18 mouse cellular contexts compared by ENCODE assay signal in the genomic region with DNA sequence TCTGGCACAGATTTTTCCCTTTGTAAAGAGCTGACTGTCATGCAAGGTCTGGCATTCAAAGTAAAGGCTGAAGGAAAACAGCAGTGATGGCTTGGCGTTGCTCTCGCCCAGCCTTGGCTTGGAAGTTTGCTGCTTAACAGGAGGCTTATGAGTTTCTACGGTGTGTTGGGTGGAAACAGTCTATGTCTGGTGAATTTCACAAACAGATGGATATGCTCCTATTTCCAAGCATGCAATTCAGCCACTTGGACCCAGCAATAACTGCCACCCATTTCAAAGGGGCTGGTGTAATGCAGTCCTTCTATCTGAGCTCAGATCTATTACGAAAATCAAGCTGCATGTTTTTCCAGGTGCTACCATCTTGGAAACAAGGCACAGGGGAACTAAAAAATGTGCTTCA.
"Had no signal": no experiment of that assay in that cellular context is flagged by ENCODE, and none has a peak within 500 bp of the region (broad histone marks: within the 10 kb centered on the region; RNA-seq: fewer than 3 reads in every experiment).

No protein-coding gene starts in this region.

- H3K36me3 ChIP-seq: limb, embryonic 15.5 days; liver, embryonic 12.5 days; midbrain, embryonic 10.5 days; neural tube, embryonic 15.5 days; stomach, embryonic 15.5 days had no signal

- H3K9ac ChIP-seq: limb, embryonic 15.5 days; liver, embryonic 12.5 days; lung, embryonic 14.5 days; neural tube, embryonic 15.5 days; stomach, embryonic 15.5 days had no signal

- DNase-seq: kidney, adult 8-10 months; kidney, postnatal 36 days; layer of hippocampus, adult 9-11 months; layer of hippocampus, postnatal 36 days; lung, embryonic 14.5 days; lung, postnatal 10 days; lung, postnatal 4 days; midbrain, embryonic 14.5 days; right cerebral cortex, postnatal 14 days; thymus, adult 2 months; thymus, postnatal 25 days had no signal

- ATAC-seq: liver, embryonic 12.5 days had no signal

- H3K4me1 ChIP-seq: limb, embryonic 15.5 days; liver, embryonic 12.5 days; midbrain, embryonic 10.5 days; neural tube, embryonic 15.5 days; stomach, embryonic 15.5 days had no signal

- H3K27ac ChIP-seq: kidney, postnatal 0 days; limb, embryonic 15.5 days; liver, embryonic 12.5 days; midbrain, embryonic 10.5 days; neural tube, embryonic 15.5 days; stomach, embryonic 15.5 days had no signal

- H3K9me3 ChIP-seq: limb, embryonic 15.5 days; liver, embryonic 12.5 days; midbrain, embryonic 10.5 days; neural tube, embryonic 15.5 days; stomach, embryonic 15.5 days had no signal

- H3K27me3 ChIP-seq: limb, embryonic 15.5 days; liver, embryonic 12.5 days; neural tube, embryonic 15.5 days; stomach, embryonic 15.5 days had no signal

- H3K4me2 ChIP-seq: limb, embryonic 15.5 days; liver, embryonic 12.5 days; lung, embryonic 14.5 days; neural tube, embryonic 15.5 days; stomach, embryonic 15.5 days had no signal

- H3K4me3 ChIP-seq: limb, embryonic 15.5 days; liver, embryonic 12.5 days; midbrain, embryonic 10.5 days; myocyte; neural tube, embryonic 15.5 days; stomach, embryonic 15.5 days had no signal
